ENCODE assay signal across 8 mouse cellular contexts in the genomic region with DNA sequence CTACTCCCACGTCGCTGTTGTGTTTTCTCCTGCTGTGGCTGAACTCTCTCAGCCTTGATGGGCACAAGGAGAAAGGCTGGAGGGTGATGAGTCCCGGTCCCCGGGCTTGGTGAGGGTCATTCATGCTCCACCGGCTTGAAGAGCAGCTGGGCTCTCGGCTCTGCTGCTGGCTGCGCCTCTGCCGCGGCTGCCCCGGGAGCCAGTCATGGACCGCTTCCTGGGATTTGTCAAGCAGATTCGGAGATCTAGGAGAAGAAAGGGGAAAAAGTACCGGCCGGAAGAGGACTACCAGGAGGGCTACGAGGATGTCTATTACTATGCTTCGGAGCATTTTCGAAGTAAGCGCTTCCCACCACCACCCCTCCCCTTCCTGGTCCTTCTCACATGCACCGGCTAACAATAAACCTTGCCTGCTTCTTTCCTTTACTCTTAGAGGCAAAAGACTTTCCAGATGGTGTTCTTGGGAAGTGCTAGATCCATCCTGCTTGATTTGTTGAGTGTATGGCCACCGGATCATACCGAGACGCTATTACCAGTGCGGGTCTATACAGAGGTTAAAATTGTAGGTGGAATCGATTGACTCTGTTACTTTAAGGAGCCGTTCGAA.
DNase-seq lines count a peak whose midpoint lies in the region; ATAC-seq lines count a peak whose summit lies in the region.

No protein-coding gene starts in this region.

- DNase-seq in heart, postnatal 25 days (ENCODE audit: low spot score): no peak
- DNase-seq in R1 (ENCODE audit: low read depth, low spot score): peak; percentile 32
- peak; percentile 79 for DNase-seq in retina, postnatal 1 day
- no peak for DNase-seq in left cerebral cortex, adult 11 months (ENCODE audit: low spot score)

- 3% methylated on average over 26 of the region's 26 CpGs for WGBS in heart, embryonic 14.5 days
- WGBS in forebrain, embryonic 13.5 days: 1% methylated on average over 26 of the region's 26 CpGs
- WGBS in limb, embryonic 12.5 days: 3% methylated on average over 26 of the region's 26 CpGs

- H3K9me3 ChIP-seq in heart, embryonic 14.5 days (ENCODE audit: control insufficient read depth, low read length): no peaks in the 10 kb centered on the region
- H3K9me3 ChIP-seq in forebrain, embryonic 13.5 days (replicated peaks): no peaks in the 10 kb centered on the region
- no peaks in the 10 kb centered on the region for H3K9me3 ChIP-seq in limb, embryonic 12.5 days

- peak overlapping the region; percentile 41 to 52 for H3K4me3 ChIP-seq in heart, embryonic 14.5 days (ENCODE audit: control insufficient read depth in 1 of 2, insufficient read depth in 1 of 2, low read depth in 1 of 2, low read length in 2 of 2)
- H3K4me3 ChIP-seq in forebrain, embryonic 13.5 days: peak overlapping the region; percentile 56
- peak overlapping the region; percentile 36 for H3K4me3 ChIP-seq in limb, embryonic 12.5 days (replicated peaks)

- intact Hi-C loops in heart, postnatal 25 days (cut with DNase I): no loop called here

- no peak overlapping the region for H3K27ac ChIP-seq in heart, embryonic 14.5 days (replicated peaks in 1 of 2; ENCODE audit: control insufficient read depth in 1 of 2, insufficient read depth in 1 of 2, low read depth in 2 of 2, low read length in 2 of 2)
- peak overlapping the region; percentile 93 for H3K27ac ChIP-seq in forebrain, embryonic 13.5 days
- H3K27ac ChIP-seq in limb, embryonic 12.5 days: no peak overlapping the region

- H3K27me3 ChIP-seq in heart, embryonic 14.5 days (ENCODE audit: control insufficient read depth, insufficient read depth, low read length): peaks cover 3% of the 10 kb centered on the region; the same call in 1 of the 2 replicates
- no peaks in the 10 kb centered on the region for H3K27me3 ChIP-seq in forebrain, embryonic 13.5 days
- H3K27me3 ChIP-seq in limb, embryonic 12.5 days: peaks cover 42% of the 10 kb centered on the region

- H3K4me1 ChIP-seq in heart, embryonic 14.5 days (ENCODE audit: control insufficient read depth in 2 of 2, insufficient read depth in 2 of 2, low read length in 2 of 2): peaks cover 0 to 10% of the 10 kb centered on the region in 2 experiments; a peak in 2 of 4 replicates
- H3K4me1 ChIP-seq in forebrain, embryonic 13.5 days: peaks cover 50% of the 10 kb centered on the region
- peaks cover 28% of the 10 kb centered on the region for H3K4me1 ChIP-seq in limb, embryonic 12.5 days (replicated peaks)

- peak overlapping the region; percentile 78 for H3K4me2 ChIP-seq in heart, embryonic 14.5 days (ENCODE audit: low read length)
- H3K4me2 ChIP-seq in forebrain, embryonic 13.5 days: peak overlapping the region; percentile 94
- H3K4me2 ChIP-seq in limb, embryonic 12.5 days: peak overlapping the region; percentile 80

- ATAC-seq in heart, embryonic 14.5 days (ENCODE audit: insufficient number of reproducible peaks, insufficient read depth, low FRiP score, low read depth): no peak
- peak; percentile 23; the same call in 1 of the 2 replicates for ATAC-seq in forebrain, embryonic 13.5 days
- ATAC-seq in limb, embryonic 12.5 days (ENCODE audit: insufficient number of reproducible peaks, insufficient read depth, low FRiP score, low TSS enrichment, low read depth): no peak
- ATAC-seq in activated CD4-positive, CD25-positive, alpha-beta regulatory T cell, adult 4 months: no peak

- H3K9ac ChIP-seq in heart, embryonic 14.5 days (ENCODE audit: low read length): peak overlapping the region; percentile 35; the same call in 1 of the 2 replicates
- H3K9ac ChIP-seq in forebrain, embryonic 13.5 days: peak overlapping the region; percentile 68
- H3K9ac ChIP-seq in limb, embryonic 12.5 days (replicated peaks): no peak overlapping the region

- H3K36me3 ChIP-seq in heart, embryonic 14.5 days (ENCODE audit: control insufficient read depth, insufficient read depth, low read length): no peaks in the 10 kb centered on the region
- H3K36me3 ChIP-seq in forebrain, embryonic 13.5 days (ENCODE audit: poor library complexity, severe bottlenecking): no peaks in the 10 kb centered on the region
- no peaks in the 10 kb centered on the region for H3K36me3 ChIP-seq in limb, embryonic 12.5 days

Comparison
In these comparisons a context has a peak if more than half of its experiments do, and no peak if none do; other contexts are left out.
1. DNase-seq: peak in R1 (single experiment) and retina, postnatal 1 day (single experiment); none in heart, postnatal 25 days (single experiment) and left cerebral cortex, adult 11 months (single experiment).
2. Peak in every context shown above with its lines, with median percentiles within 50 percentile points of each other: H3K4me2 ChIP-seq and H3K4me3 ChIP-seq.